Mouse (Mus musculus): ENCODE results near the gene Lif.

- TF ChIP-seq CTCF (IDR thresholded peaks at IDR 0.05 in 2 of 3, conservative IDR thresholded peaks at IDR 0.05 in 1 of 3; ENCODE audit: control insufficient read depth in 1 of 3, insufficient read depth in 1 of 3, low read depth in 2 of 3, low read length in 3 of 3, poor library complexity in 1 of 3, severe bottlenecking in 1 of 3) (no peak), EP300 (IDR thresholded peaks at IDR 0.05; ENCODE audit: low read depth in 1 of 2, low read length in 2 of 2) (no peak), SMC3 (IDR thresholded peaks at IDR 0.05; ENCODE audit: low read depth, low read length) (no peak), ZNF384 (IDR thresholded peaks at IDR 0.05; ENCODE audit: low read depth, low read length) (no peak), MYC (IDR thresholded peaks at IDR 0.05; ENCODE audit: low read depth, low read length) (no peak), POLR2AphosphoS2 (IDR thresholded peaks at IDR 0.05; ENCODE audit: low read length) (no peak), POLR2A (IDR thresholded peaks at IDR 0.05; ENCODE audit: control insufficient read depth in 1 of 2, insufficient read depth in 1 of 2, low read depth in 1 of 2, low read length in 2 of 2, poor library complexity in 1 of 2) (no peak), E2F4 (IDR thresholded peaks at IDR 0.05; ENCODE audit: borderline replicate concordance, low read depth, low read length) (no peak)
These were observed 11.2 kb upstream of the Lif start for GRCm38 (mm10) chr11:4246126-4246525.

Data from MEL (cell line).